Comparison of ENCODE assay signal across 23 mouse cellular contexts in the genomic region with DNA sequence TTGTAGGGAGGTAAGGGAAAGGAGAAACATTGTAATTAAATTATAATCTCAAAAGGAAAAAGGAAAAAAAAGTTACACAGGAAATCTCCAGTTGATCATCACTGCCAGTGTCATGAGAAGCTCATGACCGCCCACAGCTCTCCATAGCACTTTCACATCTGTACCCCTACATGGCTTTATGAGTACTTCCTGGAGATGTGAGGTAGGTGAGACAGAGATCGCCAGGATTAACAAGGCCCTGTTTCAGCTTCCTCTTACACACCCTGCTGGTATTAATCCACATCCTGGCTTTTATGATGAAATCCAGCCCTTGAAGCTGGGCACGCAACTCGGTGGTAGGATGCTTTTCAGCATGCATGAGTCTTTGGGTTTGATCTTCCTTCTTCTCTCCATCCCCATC. TPM values are rescaled to one million over a fixed set of nuclear protein-coding genes. Genes with fewer than 3 reads are reported as not detected.
DNase-seq lines count a peak whose midpoint lies in the region; ATAC-seq and TF ChIP-seq lines count a peak whose summit lies in the region.
"Had no signal": no experiment of that assay in that cellular context is flagged by ENCODE, and none has a peak within 500 bp of the region (broad histone marks: within the 10 kb centered on the region; RNA-seq: fewer than 3 reads in every experiment).

No protein-coding gene starts in this region.

- H3K4me3 ChIP-seq in midbrain, embryonic 11.5 days (ENCODE audit: low read depth, low read length) = no peak overlapping the region
- H3K4me3 ChIP-seq in midbrain, postnatal 0 days (ENCODE audit: low read depth, low read length) = no peak overlapping the region
- H3K4me3 ChIP-seq: embryonic facial prominence, embryonic 15.5 days; erythroblast, embryonic 14.5 days; forebrain, embryonic 10.5 days; gastrocnemius, adult 2 months; heart, adult 2 months; heart, embryonic 15.5 days; hindbrain, embryonic 15.5 days had no signal

- 86% methylated on average over 4 of the region's 4 CpGs for WGBS in midbrain, embryonic 11.5 days
- 88% methylated on average over 4 of the region's 4 CpGs for WGBS in midbrain, postnatal 0 days

- H3K9ac ChIP-seq in midbrain, embryonic 11.5 days (ENCODE audit: low read length) = no peak overlapping the region
- no peak overlapping the region for H3K9ac ChIP-seq in midbrain, postnatal 0 days (replicated peaks; ENCODE audit: low read length, poor library complexity, severe bottlenecking)
- H3K9ac ChIP-seq: embryonic facial prominence, embryonic 15.5 days; heart, embryonic 15.5 days; hindbrain, embryonic 15.5 days had no signal

- H3K9me3 ChIP-seq in midbrain, embryonic 11.5 days (ENCODE audit: control insufficient read depth, low read length) = no peaks in the 10 kb centered on the region
- no peaks in the 10 kb centered on the region for H3K9me3 ChIP-seq in midbrain, postnatal 0 days (ENCODE audit: low read length)
- H3K9me3 ChIP-seq: embryonic facial prominence, embryonic 15.5 days; forebrain, embryonic 10.5 days; heart, embryonic 15.5 days; hindbrain, embryonic 15.5 days had no signal

- H3K4me2 ChIP-seq in midbrain, embryonic 11.5 days = no peak overlapping the region
- no peak overlapping the region for H3K4me2 ChIP-seq in midbrain, postnatal 0 days (ENCODE audit: low read depth, low read length, poor library complexity, severe bottlenecking)
- H3K4me2 ChIP-seq: embryonic facial prominence, embryonic 15.5 days; heart, embryonic 11.5 days; heart, embryonic 15.5 days; hindbrain, embryonic 15.5 days had no signal

- ATAC-seq in midbrain, embryonic 11.5 days (ENCODE audit: low FRiP score) = no peak
- no peak for ATAC-seq in midbrain, postnatal 0 days (ENCODE audit: low FRiP score)
- peak; percentile 76 for ATAC-seq in common myeloid progenitor, adult 5-6 weeks (replicated peaks; ENCODE audit: low read depth, poor library complexity, severe bottlenecking)
- ATAC-seq in inflammation-experienced regulatory T-cells, adult 6 months = peak; percentile 84
- ATAC-seq: forebrain, embryonic 14.5 days had no signal

- H3K27me3 ChIP-seq in midbrain, embryonic 11.5 days (ENCODE audit: control insufficient read depth, insufficient read depth, low read length) = peaks cover 7% of the 10 kb centered on the region
- H3K27me3 ChIP-seq in midbrain, postnatal 0 days (ENCODE audit: insufficient read depth, low read length) = peaks cover 5% of the 10 kb centered on the region

- no peaks in the 10 kb centered on the region for H3K36me3 ChIP-seq in midbrain, embryonic 11.5 days (ENCODE audit: control insufficient read depth, insufficient read depth, low read length)
- no peaks in the 10 kb centered on the region for H3K36me3 ChIP-seq in midbrain, postnatal 0 days (ENCODE audit: insufficient read depth, low read length)
- H3K36me3 ChIP-seq: embryonic facial prominence, embryonic 15.5 days; forebrain, embryonic 10.5 days; heart, embryonic 15.5 days; hindbrain, embryonic 15.5 days had no signal

- no peak for TF ChIP-seq CTCF in midbrain, postnatal 0 days (IDR thresholded peaks at IDR 0.05)

- no peaks in the 10 kb centered on the region for H3K4me1 ChIP-seq in midbrain, embryonic 11.5 days (ENCODE audit: control insufficient read depth, insufficient read depth, low read length)
- H3K4me1 ChIP-seq in midbrain, postnatal 0 days (ENCODE audit: insufficient read depth, low read length) = no peaks in the 10 kb centered on the region
- H3K4me1 ChIP-seq: embryonic facial prominence, embryonic 15.5 days; forebrain, embryonic 10.5 days; heart, embryonic 15.5 days; hindbrain, embryonic 15.5 days had no signal

- DNase-seq in midbrain, embryonic 11.5 days (ENCODE audit: low spot score, missing footprints) = peak; percentile 4
- DNase-seq in midbrain, postnatal 0 days (ENCODE audit: low spot score) = no peak
- no peak for DNase-seq in adrenal gland, postnatal 25 days
- no peak for DNase-seq in lung, adult 18-20 months
- no peak for DNase-seq in thymus, postnatal 25 days
- no peak for DNase-seq in thymus, postnatal 4 days
- DNase-seq: adrenal gland, postnatal 14 days; cerebellum, adult 18-20 months; cerebellum, adult 9-11 months; embryo, embryonic 11 days; gastrocnemius, adult 2 months; gastrocnemius, postnatal 36 days; heart, adult 2 months; heart, postnatal 14 days had no signal

- H3K27ac ChIP-seq in midbrain, embryonic 11.5 days (ENCODE audit: low read depth, low read length) = no peak overlapping the region
- no peak overlapping the region for H3K27ac ChIP-seq in midbrain, postnatal 0 days (ENCODE audit: low read depth, low read length)
- H3K27ac ChIP-seq: embryonic facial prominence, embryonic 15.5 days; forebrain, embryonic 10.5 days; gastrocnemius, adult 2 months; heart, adult 2 months; heart, embryonic 15.5 days; hindbrain, embryonic 15.5 days had no signal

RNA-seq across cellular contexts. Expression of gene Ptger4, which starts 6.2 kb away (rescaled TPM):
- polyA plus RNA-seq in midbrain, embryonic 11.5 days (2014; fragmentation: Nextera tagmentation; extraction: Ambion mirVana) = 0.38 and 0.81 TPM in 2 replicates
- total RNA-seq in midbrain, postnatal 0 days (2014; rRNA removed) = 1.9 and 2.5 TPM in 2 replicates
- polyA plus RNA-seq in midbrain, postnatal 0 days (2015; fragmentation: Nextera tagmentation; extraction: Ambion mirVana) = 1.7 and 2.0 TPM in 2 replicates
- 8.3 and 10.3 TPM in 2 replicates for total RNA-seq in common myeloid progenitor, adult 5-6 weeks (2017)
- 10 to 100 TPM; 25.0 to 27.1 (median 26.3) TPM for polyA plus RNA-seq in inflammation-experienced regulatory T-cells, adult 6 months (2017; shearing (Covaris generic))
- 1.1 TPM in 2 replicates for total RNA-seq in adrenal gland, postnatal 25 days (2021)

Comparison
In these comparisons a context has a peak if more than half of its experiments do, and no peak if none do; other contexts are left out.
1. ATAC-seq: peak in common myeloid progenitor, adult 5-6 weeks (single experiment) and inflammation-experienced regulatory T-cells, adult 6 months (single experiment); none in midbrain, embryonic 11.5 days (single experiment) and midbrain, postnatal 0 days (single experiment).